Mouse (Mus musculus): ENCODE results near the gene Etnk1.

- no peak for TF ChIP-seq GATA1 (IDR thresholded peaks at IDR 0.05; ENCODE audit: low read length)
- no peak for TF ChIP-seq TAL1 (IDR thresholded peaks at IDR 0.05; ENCODE audit: low read length)
These were observed 92.2 kb downstream of the Etnk1 start for GRCm38 (mm10) chr6:143259169-143259629.

Measured in erythroblast, embryonic 14.5 days (primary cell).